Mouse (Mus musculus): Measurements from ENCODE around the gene Swsap1. TPM values are rescaled to one million over a fixed set of nuclear protein-coding genes. Genes with fewer than 3 reads are reported as not detected.

Gene Swsap1
- polyA plus RNA-seq, 1 experiment from 2014 or later: 4.9 TPM

DNA sequence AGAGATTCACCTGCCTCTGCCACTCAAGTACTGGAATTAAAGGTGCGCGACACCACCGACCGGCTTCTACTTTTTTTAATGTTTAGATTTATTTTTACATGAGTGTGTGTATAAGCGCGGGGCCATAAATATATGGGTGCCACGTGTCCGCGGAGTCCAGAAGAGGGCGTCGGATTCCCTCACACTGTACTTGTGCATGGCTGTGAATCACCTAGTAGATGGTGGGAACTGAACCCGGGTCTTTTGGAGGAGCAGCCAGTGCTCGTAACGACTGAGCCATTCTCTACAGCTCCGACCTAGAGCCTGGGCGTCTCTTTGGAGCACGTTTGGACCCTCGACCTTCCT is 358 bp upstream of the Swsap1 start:
- ATAC-seq (ENCODE audit: low FRiP score, low read depth): peak; percentile 54
- Histone ChIP-seq H3K27ac (no peak overlapping the region; the same call in 1 of the 2 replicates), H3K9me3 (no peaks in the 10 kb centered on the region), H3K4me3 (peak overlapping the region; percentile 67), H3K9ac (peak overlapping the region; percentile 78; the same call in 1 of the 2 replicates), H3K36me3 (peaks cover 5% of the 10 kb centered on the region; the same call in 1 of the 2 replicates), H3K4me1 (peaks cover 8% of the 10 kb centered on the region), H3K4me2 (replicated peaks) (peak overlapping the region; percentile 70), H3K27me3 (peaks cover 16% of the 10 kb centered on the region)
- 1% methylated on average over 18 of the region's 18 CpGs for WGBS

DNA sequence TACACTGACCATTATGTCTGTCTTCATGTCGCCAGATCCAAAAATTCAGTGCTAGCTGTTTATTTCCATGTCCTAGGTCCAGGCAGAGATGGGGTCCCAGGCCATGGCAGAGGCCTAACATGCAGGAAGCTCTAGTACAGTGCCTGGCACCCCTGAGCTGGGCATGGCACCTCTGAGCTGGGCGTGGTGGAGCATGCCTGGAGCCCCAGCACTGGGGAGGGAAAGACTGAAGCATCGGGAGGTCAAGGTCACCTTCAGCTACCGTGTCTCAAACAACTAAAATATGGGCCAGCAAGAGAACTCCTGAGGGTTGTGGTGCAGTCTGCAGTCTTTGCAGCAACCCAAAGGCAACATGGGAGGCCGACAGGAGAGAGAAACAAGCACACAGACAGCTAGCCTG is 2.8 kb downstream of the Swsap1 start:
- peaks cover 39% of the 10 kb centered on the region for H3K4me1 ChIP-seq
- peaks cover 5% of the 10 kb centered on the region; the same call in 1 of the 2 replicates for H3K36me3 ChIP-seq
- H3K27me3 ChIP-seq: peaks cover 48% of the 10 kb centered on the region
- no peak overlapping the region for H3K4me3 ChIP-seq
- no peak overlapping the region for H3K4me2 ChIP-seq (replicated peaks)
- H3K9me3 ChIP-seq: no peaks in the 10 kb centered on the region
- no peak overlapping the region for H3K9ac ChIP-seq
- H3K27ac ChIP-seq: no peak overlapping the region
- 85% methylated on average over 5 of the region's 5 CpGs for WGBS
- no peak for ATAC-seq (ENCODE audit: low FRiP score, low read depth)

DNA sequence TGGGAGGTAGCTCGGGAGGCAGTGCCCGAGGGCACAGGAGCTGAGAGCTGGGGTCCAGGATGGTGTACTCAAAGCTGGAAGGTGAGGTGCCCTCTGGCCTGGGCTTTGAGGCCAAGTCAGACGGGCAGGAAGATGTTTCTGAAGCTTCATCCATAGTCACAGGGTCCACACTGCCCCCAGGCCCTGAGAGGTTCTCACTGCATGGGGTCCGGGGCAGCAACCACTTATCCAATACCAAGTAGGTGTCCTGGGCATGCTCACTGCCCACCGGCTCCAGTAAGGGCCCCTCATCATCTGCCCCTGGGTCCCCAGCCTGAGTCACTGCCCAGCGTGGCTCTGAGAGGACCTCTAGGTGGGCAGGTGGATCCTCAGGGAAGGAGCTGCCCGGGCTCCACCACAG is 3.7 kb downstream of the Swsap1 start:
- 89% methylated on average over 7 of the region's 7 CpGs for WGBS
- no peak overlapping the region for H3K4me3 ChIP-seq
- H3K9me3 ChIP-seq: no peaks in the 10 kb centered on the region
- peaks cover 5% of the 10 kb centered on the region; the same call in 1 of the 2 replicates for H3K36me3 ChIP-seq
- peaks cover 57% of the 10 kb centered on the region for H3K27me3 ChIP-seq
- H3K4me1 ChIP-seq: peaks cover 41% of the 10 kb centered on the region
- no peak overlapping the region for H3K4me2 ChIP-seq (replicated peaks)
- no peak overlapping the region for H3K27ac ChIP-seq
- H3K9ac ChIP-seq: no peak overlapping the region
- no peak for ATAC-seq (ENCODE audit: low FRiP score, low read depth)

DNA sequence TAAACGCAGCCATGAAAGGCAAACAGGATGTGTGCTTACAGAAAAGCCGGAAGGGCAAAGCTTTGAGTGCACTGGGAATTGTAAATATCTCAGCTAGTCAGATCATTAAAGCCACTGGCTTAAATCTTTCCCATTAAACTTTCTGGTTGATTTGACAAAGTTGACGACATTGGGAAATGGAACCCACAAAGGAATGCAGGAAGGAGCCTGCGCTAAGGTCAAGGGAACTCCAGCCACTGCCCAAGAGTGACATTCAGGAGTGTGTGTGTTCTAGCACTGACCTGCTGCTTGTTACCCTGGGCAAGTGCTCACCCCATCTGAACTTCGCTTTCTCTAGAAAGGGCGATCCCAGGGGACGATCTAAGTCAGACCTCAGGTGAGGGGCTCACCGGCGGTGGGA is 4.6 kb downstream of the Swsap1 start:
- Histone ChIP-seq H3K4me3 (peak overlapping the region; percentile 45; the same call in 1 of the 2 replicates), H3K4me2 (replicated peaks) (0 out of 2 replicates have a peak overlapping the region, but pooled peaks have one; percentile 23), H3K4me1 (peaks cover 41% of the 10 kb centered on the region), H3K27ac (no peak overlapping the region), H3K9ac (no peak overlapping the region), H3K36me3 (peaks cover 5% of the 10 kb centered on the region; the same call in 1 of the 2 replicates), H3K9me3 (no peaks in the 10 kb centered on the region), H3K27me3 (peaks cover 61% of the 10 kb centered on the region)
- no peak for ATAC-seq (ENCODE audit: low FRiP score, low read depth)
- WGBS: 33% methylated on average over 9 of the region's 9 CpGs

DNA sequence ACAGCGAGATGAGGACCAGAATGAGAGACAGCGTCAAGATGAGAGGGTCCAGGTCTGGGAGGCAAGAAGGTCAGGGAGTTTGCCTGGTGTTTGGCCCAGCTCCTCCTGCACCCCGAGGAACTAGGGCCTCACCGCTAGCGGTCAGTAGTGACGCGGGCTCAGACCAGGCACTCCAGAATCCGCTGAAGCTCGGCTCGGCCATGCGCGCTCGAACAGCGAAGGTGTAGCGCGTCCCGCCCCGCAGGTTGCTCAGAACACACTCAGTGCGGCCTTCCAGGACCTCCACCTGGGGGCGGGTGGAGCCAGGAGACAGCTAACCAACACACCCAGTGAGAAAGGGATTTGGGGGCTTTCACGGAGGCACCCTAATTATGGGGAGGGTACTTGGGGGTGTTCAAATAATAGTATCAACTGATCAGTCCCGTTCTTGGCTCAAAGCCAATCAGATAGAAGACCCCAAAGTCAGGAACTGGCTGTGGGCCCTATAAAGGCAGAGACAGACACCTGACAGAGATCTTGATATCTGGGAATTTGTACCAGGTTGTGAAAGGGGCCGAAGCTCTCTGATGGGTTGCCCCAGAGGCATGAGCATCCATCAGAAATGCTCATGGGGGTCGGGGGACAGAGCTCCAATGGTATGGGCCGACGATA is 5.1 kb downstream of the Swsap1 start:
- peaks cover 41% of the 10 kb centered on the region for H3K4me1 ChIP-seq
- no peaks in the 10 kb centered on the region for H3K9me3 ChIP-seq
- no peak overlapping the region for H3K27ac ChIP-seq
- peaks cover 61% of the 10 kb centered on the region for H3K27me3 ChIP-seq
- 9% methylated on average over 26 of the region's 26 CpGs for WGBS
- H3K9ac ChIP-seq: no peak overlapping the region
- no peak for ATAC-seq (ENCODE audit: low FRiP score, low read depth)
- H3K4me3 ChIP-seq: peak overlapping the region; percentile 45; the same call in 1 of the 2 replicates
- peak overlapping the region; percentile 91 for H3K4me2 ChIP-seq (replicated peaks)
- peaks cover 5% of the 10 kb centered on the region; the same call in 1 of the 2 replicates for H3K36me3 ChIP-seq

DNA sequence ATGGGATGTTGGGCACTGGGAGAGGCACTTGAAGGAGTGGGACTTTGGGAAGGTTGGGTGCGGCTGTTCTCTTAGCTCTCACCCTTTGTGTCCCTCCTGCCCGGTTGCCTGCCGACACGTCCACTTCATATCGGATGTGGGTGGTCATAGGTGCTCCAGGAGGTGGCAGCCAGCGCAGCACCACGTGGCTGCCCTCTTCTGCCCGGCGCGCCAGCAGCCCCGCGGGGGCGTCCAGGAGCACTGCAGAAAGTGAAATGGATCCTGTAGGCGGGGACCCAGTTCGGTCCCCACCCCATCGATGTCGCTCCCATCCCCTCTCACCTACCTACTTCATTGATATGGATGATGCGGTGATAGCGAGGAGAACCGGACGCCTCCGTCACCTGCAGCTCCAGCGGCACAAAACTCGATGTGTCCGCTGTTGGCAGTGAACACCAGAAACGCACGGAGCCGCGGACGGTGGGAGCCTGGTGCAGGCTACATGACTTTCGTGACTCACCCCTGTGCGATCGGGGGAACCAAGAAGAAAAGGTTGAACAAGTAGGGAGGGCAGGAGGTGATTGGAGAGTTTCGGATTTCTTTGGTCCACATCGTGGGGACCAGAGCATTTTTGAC is 5.9 kb downstream of the Swsap1 start:
- Histone ChIP-seq H3K27me3 (peaks cover 61% of the 10 kb centered on the region), H3K27ac (no peak overlapping the region), H3K4me2 (replicated peaks) (peak overlapping the region; percentile 91), H3K4me3 (peak overlapping the region; percentile 45), H3K9me3 (no peaks in the 10 kb centered on the region), H3K36me3 (peaks cover 5% of the 10 kb centered on the region; the same call in 1 of the 2 replicates), H3K4me1 (peaks cover 38% of the 10 kb centered on the region), H3K9ac (no peak overlapping the region)
- WGBS: 1% methylated on average over 35 of the region's 35 CpGs
- ATAC-seq (ENCODE audit: low FRiP score, low read depth): no peak

DNA sequence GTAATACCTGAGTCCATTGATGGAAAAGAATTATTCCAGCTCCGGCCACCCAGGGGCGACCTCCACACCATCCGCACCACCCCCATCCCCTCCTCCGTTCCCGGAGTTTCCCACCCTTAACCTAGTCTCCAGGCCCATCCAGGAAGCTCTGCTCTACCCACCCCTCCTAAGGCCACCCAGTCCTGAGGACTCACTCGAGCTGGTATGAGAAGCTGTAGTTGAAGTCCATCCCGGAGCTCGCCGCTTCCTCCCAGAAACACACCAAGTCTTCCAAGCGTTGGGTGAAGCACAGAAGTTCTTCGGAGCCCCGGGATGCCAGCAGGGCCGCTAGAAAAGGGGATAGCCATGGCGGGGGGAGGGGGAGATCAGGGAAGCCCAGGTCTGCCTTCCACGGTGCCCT is 6.5 kb downstream of the Swsap1 start:
- WGBS: under 1% methylated on average over 15 of the region's 15 CpGs

DNA sequence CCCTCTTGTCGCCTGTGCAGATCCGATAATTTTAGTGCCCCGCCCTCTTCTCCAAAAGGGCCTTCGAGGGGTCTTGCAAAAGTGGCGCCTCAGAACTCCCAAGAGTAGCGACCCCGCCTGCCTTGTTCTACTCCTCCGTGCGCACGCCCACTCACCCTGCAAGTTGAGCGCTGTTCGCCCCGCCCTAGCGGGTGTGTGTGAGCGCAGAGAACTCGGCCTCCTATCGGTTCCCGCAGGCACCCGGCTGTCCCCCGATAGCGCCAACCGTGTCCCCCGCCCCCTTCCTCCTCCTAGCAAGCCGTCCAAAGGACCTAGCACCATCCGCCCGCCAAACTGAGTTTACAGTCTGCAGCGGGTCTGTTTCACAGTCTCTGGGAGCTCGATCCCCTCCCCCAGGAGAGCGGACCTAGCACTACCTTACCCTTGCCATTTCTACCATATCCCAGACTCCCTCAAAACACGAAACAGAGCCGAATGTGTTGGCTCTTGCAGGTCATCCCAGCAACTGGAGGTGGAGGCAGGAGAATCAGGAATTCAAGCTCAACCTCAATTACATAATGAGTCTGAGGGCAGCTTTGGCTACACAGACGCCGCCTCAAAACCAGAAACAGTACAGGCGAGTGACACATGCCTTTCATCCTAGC is 7.0 kb downstream of the Swsap1 start:
- Histone ChIP-seq H3K27me3 (peaks cover 61% of the 10 kb centered on the region), H3K4me3 (peak overlapping the region; percentile 45), H3K27ac (no peak overlapping the region), H3K4me2 (replicated peaks) (peak overlapping the region; percentile 91), H3K36me3 (peaks cover 5% of the 10 kb centered on the region; the same call in 1 of the 2 replicates), H3K4me1 (peaks cover 34% of the 10 kb centered on the region), H3K9ac (peak overlapping the region; percentile 62), H3K9me3 (no peaks in the 10 kb centered on the region)
- peak; percentile 33; the same call in 1 of the 2 replicates for ATAC-seq (ENCODE audit: low FRiP score, low read depth)
- whole genome bisulfite sequencing: 3% methylated on average over 34 of the region's 34 CpGs

More for the DNA sequence above, 6.5 kb downstream of the Swsap1 start:
- Histone ChIP-seq H3K9ac (peak overlapping the region; percentile 62), H3K9me3 (no peaks in the 10 kb centered on the region), H3K36me3 (peaks cover 5% of the 10 kb centered on the region; the same call in 1 of the 2 replicates), H3K4me2 (replicated peaks) (peak overlapping the region; percentile 91), H3K27me3 (peaks cover 61% of the 10 kb centered on the region), H3K4me3 (peak overlapping the region; percentile 45), H3K4me1 (peaks cover 34% of the 10 kb centered on the region), H3K27ac (no peak overlapping the region)
- peak; percentile 38; the same call in 1 of the 2 replicates for ATAC-seq (ENCODE audit: low FRiP score, low read depth)

DNA sequence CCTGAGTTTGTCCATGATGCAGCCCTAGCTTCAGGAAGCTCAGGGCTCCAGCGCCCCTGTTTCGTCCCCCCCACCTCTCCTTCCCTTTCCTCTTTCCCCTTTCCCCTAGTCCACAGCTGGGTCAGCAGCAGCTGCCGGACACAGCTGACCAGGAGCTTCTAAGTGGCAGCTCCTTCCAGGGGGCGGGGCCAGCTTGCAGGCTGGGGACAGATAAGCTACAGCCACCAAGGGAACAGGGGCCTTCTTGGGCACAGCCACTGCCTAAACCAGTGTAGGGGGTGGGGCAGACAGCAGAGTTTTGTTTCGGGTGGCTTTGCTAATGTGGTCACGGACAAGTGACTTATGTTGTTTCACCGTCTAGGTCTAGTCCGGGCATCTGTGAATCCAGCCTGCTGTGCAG is 7.9 kb downstream of the Swsap1 start, which contains the start of gene Epor:
Epor (minus strand) TSS at position 90 of the 400 bp plus-strand sequence.
- H3K9me3 ChIP-seq: no peaks in the 10 kb centered on the region
- H3K36me3 ChIP-seq: peaks cover 2% of the 10 kb centered on the region; the same call in 1 of the 2 replicates
- H3K4me1 ChIP-seq: peaks cover 34% of the 10 kb centered on the region
- peak within 1 kb of the TSS; percentile 62 for H3K9ac ChIP-seq
- WGBS: 29% methylated on average over 7 of the region's 8 CpGs
- no peak within 1 kb of the TSS for H3K27ac ChIP-seq
- H3K4me3 ChIP-seq: peak within 1 kb of the TSS; percentile 45
- H3K4me2 ChIP-seq (replicated peaks): peak within 1 kb of the TSS; percentile 91
- H3K27me3 ChIP-seq: peaks cover 61% of the 10 kb centered on the region
- ATAC-seq (ENCODE audit: low FRiP score, low read depth): no peak

DNA sequence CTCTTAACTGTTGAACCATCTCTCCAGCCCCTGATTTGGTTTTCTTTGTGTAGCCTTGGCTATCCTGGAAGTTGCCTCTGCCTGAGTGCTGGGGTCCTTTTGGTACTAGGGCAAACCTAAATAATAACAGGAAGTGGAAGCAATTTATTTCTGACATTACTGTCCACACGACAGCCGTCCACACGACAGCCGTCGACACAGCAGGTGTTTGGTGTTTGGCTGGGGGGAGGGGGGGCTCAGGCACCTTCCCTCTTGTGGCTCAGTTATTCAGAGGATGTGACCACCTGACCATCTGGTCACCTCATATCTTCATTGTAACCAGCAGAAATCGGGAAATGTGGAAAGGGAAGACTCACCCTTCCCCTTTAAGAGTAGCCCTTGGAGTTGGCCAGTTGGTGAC is 13.3 kb downstream of the Swsap1 start:
- 56% methylated on average over 6 of the region's 6 CpGs for WGBS
- no peak for ATAC-seq (ENCODE audit: low FRiP score, low read depth)
- no peak overlapping the region for H3K9ac ChIP-seq

DNA sequence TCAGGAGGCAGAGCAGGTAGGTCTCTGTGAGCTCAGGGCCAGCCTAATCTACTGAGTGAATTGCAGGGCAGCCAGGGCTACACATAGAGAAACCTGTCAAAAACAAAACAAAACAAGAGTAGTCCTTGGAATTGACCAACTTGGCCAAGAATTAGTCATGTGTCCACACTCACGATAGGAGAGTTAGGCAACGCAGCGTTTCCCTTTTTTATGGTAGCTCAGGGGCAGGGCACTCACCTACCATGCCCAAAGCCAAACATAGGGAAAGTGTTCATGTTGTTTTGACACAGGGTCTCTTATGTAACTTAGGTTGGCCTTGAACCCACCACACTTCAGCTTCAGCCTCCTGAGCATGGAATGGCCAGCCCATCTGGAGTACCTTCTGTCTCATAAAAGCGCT is 13.7 kb downstream of the Swsap1 start:
- Histone ChIP-seq H3K36me3 (no peaks in the 10 kb centered on the region), H3K27me3 (peaks cover 4% of the 10 kb centered on the region; the same call in 1 of the 2 replicates), H3K4me1 (no peaks in the 10 kb centered on the region), H3K9me3 (no peaks in the 10 kb centered on the region), H3K4me3 (no peak overlapping the region), H3K9ac (no peak overlapping the region), H3K27ac (no peak overlapping the region), H3K4me2 (replicated peaks) (no peak overlapping the region)
- 83% methylated on average over 4 of the region's 4 CpGs for WGBS
- ATAC-seq (ENCODE audit: low FRiP score, low read depth): no peak

More for the DNA sequence above, 13.3 kb downstream of the Swsap1 start:
- Histone ChIP-seq H3K4me3 (no peak overlapping the region), H3K4me1 (no peaks in the 10 kb centered on the region), H3K27me3 (peaks cover 8% of the 10 kb centered on the region), H3K36me3 (no peaks in the 10 kb centered on the region), H3K4me2 (replicated peaks) (no peak overlapping the region), H3K27ac (no peak overlapping the region), H3K9me3 (no peaks in the 10 kb centered on the region)

DNA sequence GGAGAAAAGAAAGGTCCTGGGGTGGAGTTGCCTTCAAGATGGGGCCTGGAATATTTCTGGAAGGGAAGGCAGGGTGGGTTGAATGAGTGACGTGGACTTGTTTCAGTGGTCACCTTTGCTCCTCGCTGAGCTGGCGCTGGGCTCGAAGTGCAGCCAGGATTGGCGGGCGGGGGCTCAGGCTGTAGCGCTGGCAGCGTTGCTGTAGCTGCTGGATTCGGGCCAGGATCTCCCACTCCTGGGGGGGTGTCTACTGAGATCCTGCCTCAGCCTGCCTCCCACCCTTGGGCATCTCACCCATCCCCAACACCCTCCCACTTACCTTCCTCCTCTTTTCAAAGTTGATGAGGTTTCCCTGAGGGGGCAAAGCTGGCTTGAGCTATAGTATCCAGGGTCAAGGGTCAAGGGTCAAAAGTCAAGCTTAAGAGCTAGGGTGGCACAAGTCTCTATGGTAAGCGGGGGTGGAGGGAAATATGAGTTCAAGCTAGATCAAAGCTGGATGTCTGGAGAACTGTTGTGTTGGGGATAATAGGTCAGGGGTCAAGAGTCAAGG is 21.1 kb downstream of the Swsap1 start:
- H3K36me3 ChIP-seq: no peaks in the 10 kb centered on the region

More for the DNA sequence above, 21.1 kb downstream of the Swsap1 start:
- H3K4me3 ChIP-seq: no peak overlapping the region
- H3K4me1 ChIP-seq: no peaks in the 10 kb centered on the region
- WGBS: 85% methylated on average over 10 of the region's 10 CpGs
- H3K4me2 ChIP-seq (replicated peaks): no peak overlapping the region
- H3K27me3 ChIP-seq: no peaks in the 10 kb centered on the region
- no peak overlapping the region for H3K9ac ChIP-seq
- H3K27ac ChIP-seq: no peak overlapping the region
- no peaks in the 10 kb centered on the region for H3K9me3 ChIP-seq
- ATAC-seq (ENCODE audit: low FRiP score, low read depth): no peak
